Mouse (Mus musculus): Measurements from ENCODE around the gene Swap70. TPM values are rescaled to one million over a fixed set of nuclear protein-coding genes. Genes with fewer than 3 reads are reported as not detected.

Swap70 gene
- 426 to 482 TPM (median 448 TPM) in 4 replicates for total RNA-seq (2023)

DNA sequence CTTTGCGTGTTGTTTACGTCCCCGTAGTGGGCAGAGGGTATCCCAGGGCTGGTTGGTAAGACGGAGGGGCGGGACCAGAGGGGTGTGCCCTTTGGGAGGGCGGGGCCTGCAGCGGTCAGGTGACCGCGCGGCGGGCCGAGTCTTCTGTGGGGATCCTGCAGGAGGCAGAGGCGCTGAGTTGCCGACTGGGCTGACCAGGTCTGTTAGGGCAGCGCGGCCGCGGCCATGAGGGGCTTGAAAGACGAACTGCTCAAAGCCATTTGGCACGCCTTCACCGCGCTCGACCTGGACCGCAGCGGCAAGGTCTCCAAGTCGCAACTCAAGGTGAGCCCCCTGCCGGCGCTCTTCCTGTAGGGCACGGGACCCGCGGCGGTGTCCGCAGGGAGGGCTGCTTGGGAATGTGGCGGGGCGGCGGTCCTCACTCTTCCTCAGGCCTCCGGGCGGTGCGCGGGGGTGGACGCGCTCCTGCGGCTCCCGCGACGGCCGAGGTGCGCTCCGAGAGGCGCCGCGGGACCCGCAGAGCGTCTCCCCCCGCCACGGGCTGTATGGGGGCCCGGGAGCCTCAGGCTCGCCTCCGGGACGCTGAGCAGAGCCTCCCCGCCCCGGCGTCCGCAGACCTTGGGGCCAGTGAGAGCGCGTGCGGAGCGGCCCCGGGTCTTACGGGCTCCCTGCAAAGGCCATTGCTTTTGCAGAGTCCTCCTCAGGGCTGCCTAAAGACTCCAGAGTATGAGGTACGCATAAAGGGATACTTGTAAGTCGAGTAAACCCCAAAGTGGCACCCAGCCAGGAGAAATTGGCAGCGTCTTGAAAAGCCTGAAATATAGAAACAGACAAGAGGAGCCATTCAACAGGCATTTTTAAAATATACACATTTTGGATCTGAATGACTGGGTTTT is at the start of gene Swap70:
Gene Swap70 (plus strand): TSS at position 126 of the 896 bp plus-strand sequence.

Other genes with a start within 250 kb of the Swap70 start
- 58.3 to 60.8 TPM (median 59.0 TPM) in 4 replicates for gene Tmem41b, start 234.8 kb upstream of the Swap70 start, total RNA-seq (2023)
- 70.2 to 79.3 TPM (median 75.1 TPM) in 4 replicates for gene Ipo7, start 203.4 kb upstream of the Swap70 start, total RNA-seq (2023)
- gene Zfp143, start 160.5 kb upstream of the Swap70 start, total RNA-seq (2023) = 28.3 to 33.2 TPM (median 31.2 TPM) in 4 replicates
- 3.9 to 5.2 TPM (median 4.8 TPM) in 4 replicates for gene Wee1, start 99.7 kb upstream of the Swap70 start, total RNA-seq (2023)